Mouse (Mus musculus) 416B (cell line): ENCODE results near the gene Large1.
A peak's percentile ranks its signal among the peaks of the same experiment; 100 is the strongest.
"Not testable (repeated sequence)": the region's sequence is repeated elsewhere in the genome, so short reads cannot be mapped to it uniquely, and the experiment has no call there.

Experiments
- DNase-seq: peaks from one replicate; pipeline ENCODE4 v3.0.0; 2011; ENCODE audit warnings: low read depth

Gene Large1

GRCm38 (mm10) chr8:73293655-73294054, 59.7 kb downstream of the Large1 start:
- no peak for DNase-seq

- DNase-seq: no peak
Observed at GRCm38 (mm10) chr8:73291630-73292029, 61.7 kb downstream of the Large1 start.

- no peak for DNase-seq
Observed at GRCm38 (mm10) chr8:73290636-73291035, 62.7 kb downstream of the Large1 start.

- no peak for DNase-seq
Observed at GRCm38 (mm10) chr8:73289831-73290230, 63.5 kb downstream of the Large1 start.

- DNase-seq: no peak
Observed at GRCm38 (mm10) chr8:73281996-73282395, 71.3 kb downstream of the Large1 start.

- no peak for DNase-seq
Observed at GRCm38 (mm10) chr8:73276015-73276414, 77.3 kb downstream of the Large1 start.

- not testable (repeated sequence) for DNase-seq
Observed at GRCm38 (mm10) chr8:73275445-73275844, 77.9 kb downstream of the Large1 start.

GRCm38 (mm10) chr8:73273150-73273549, 80.2 kb downstream of the Large1 start:
- DNase-seq: no peak

GRCm38 (mm10) chr8:73270991-73271390, 82.3 kb downstream of the Large1 start:
- no peak for DNase-seq

GRCm38 (mm10) chr8:73257981-73258380, 95.4 kb downstream of the Large1 start:
- DNase-seq: no peak

- no peak for DNase-seq
Observed at GRCm38 (mm10) chr8:73244186-73244585, 109.2 kb downstream of the Large1 start.

- DNase-seq: no peak
Observed at GRCm38 (mm10) chr8:73242066-73242465, 111.3 kb downstream of the Large1 start.

GRCm38 (mm10) chr8:73234209-73234608, 119.1 kb downstream of the Large1 start:
- DNase-seq: no peak

GRCm38 (mm10) chr8:73233358-73234041, 119.8 kb downstream of the Large1 start:
- peak; percentile 23 for DNase-seq

- no peak for DNase-seq
Observed at GRCm38 (mm10) chr8:73226841-73227240, 126.5 kb downstream of the Large1 start.

- DNase-seq: no peak
Observed at GRCm38 (mm10) chr8:73225654-73226053, 127.7 kb downstream of the Large1 start.

- no peak for DNase-seq
Observed at GRCm38 (mm10) chr8:73219178-73219811, 134.0 kb downstream of the Large1 start.

GRCm38 (mm10) chr8:73206831-73207230, 146.5 kb downstream of the Large1 start:
- no peak for DNase-seq

GRCm38 (mm10) chr8:73201854-73202253, 151.5 kb downstream of the Large1 start:
- DNase-seq: peak; percentile 1

- no peak for DNase-seq
Observed at GRCm38 (mm10) chr8:73197714-73198113, 155.6 kb downstream of the Large1 start.

GRCm38 (mm10) chr8:73188684-73189083, 164.7 kb downstream of the Large1 start:
- no peak for DNase-seq

- no peak for DNase-seq
Observed at GRCm38 (mm10) chr8:73187381-73187780, 166.0 kb downstream of the Large1 start.

GRCm38 (mm10) chr8:73178434-73178833, 174.9 kb downstream of the Large1 start:
- DNase-seq: no peak

GRCm38 (mm10) chr8:73172661-73173060, 180.7 kb downstream of the Large1 start:
- no peak for DNase-seq
